Mouse (Mus musculus) heart, embryonic 10.5 days (tissue): ENCODE data around the gene Etv6. TPM values are rescaled to one million over a fixed set of nuclear protein-coding genes. Genes with fewer than 3 reads are reported as not detected.

ENCODE experiments used
- DNase-seq: peaks from one replicate; pipeline ENCODE4 v3.0.0-alpha.2; 2017; ENCODE audit warnings: low spot score
- H3K27ac ChIP-seq: fragments of 300-500 bp; sonication (generic); 2 replicates; pipeline ENCODE4 v1.5.1; 2016; ENCODE audit warnings: mild to moderate bottlenecking
- H3K27me3 ChIP-seq: fragments of 300-500 bp; sonication (generic); 2 replicates; pipeline ENCODE4 v1.6.1; 2016; ENCODE audit warnings: mild to moderate bottlenecking; ENCODE audit not compliant: poor library complexity, insufficient read depth, severe bottlenecking
- H3K36me3 ChIP-seq: fragments of 300-500 bp; sonication (generic); 2 replicates; pipeline ENCODE4 v1.6.1; 2016; ENCODE audit warnings: mild to moderate bottlenecking, moderate library complexity
- H3K4me1 ChIP-seq: fragments of 300-500 bp; sonication (generic); 2 replicates; pipeline ENCODE4 v1.6.1; 2016; ENCODE audit warnings: mild to moderate bottlenecking
- H3K4me3 ChIP-seq: fragments of 300-500 bp; sonication (generic); 2 replicates; pipeline ENCODE4 v1.5.1; 2016; ENCODE audit warnings: mild to moderate bottlenecking, moderate library complexity
- H3K9me3 ChIP-seq: fragments of 300-500 bp; sonication (generic); 2 replicates; pipeline ENCODE4 v1.6.1; 2016; ENCODE audit warnings: mild to moderate bottlenecking, moderate library complexity
- WGBS: fragments of 180-500 bp; shearing (Covaris S2); methylation state at CpG from one replicate; pipeline ENCODE4 v1.1.7; 2016; 5-methylcytosine and 5-hydroxymethylcytosine counted together
- polyA plus RNA-seq: library from polyadenylated mRNA; unstranded; fragments of >200 nt; fragmentation: Nextera tagmentation; extraction: Ambion mirVana; gene quantifications from 2 replicates; pipeline ENCODE4 v1.2.1, GENCODE M21; 2016

Gene Etv6
- polyA plus RNA-seq, 1 experiment from 2014 or later, result 16.2 TPM

DNA sequence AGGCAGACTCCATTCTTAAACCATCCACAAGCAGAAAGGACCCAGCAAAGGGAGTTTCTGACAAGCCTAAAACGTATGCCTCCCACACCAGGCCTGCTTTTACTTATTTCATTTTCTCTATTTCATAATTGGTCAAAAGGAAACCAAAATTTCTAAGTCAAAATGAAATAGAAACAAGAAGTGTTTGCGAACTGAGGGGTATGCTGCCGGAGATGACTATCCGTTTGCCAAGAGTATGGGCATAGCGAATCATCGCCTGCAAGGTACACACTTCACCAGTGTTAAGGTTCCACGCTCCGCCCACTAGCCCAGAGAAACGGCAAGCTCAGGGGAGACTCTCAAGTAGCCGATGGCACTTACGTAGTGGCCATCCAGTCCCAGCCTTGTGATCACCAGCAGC, 190.1 kb downstream of the Etv6 start:
- Histone ChIP-seq H3K4me1 (peaks cover 38% of the 10 kb centered on the region), H3K27ac (no peak overlapping the region), H3K36me3 (peaks cover 42% of the 10 kb centered on the region), H3K4me3 (no peak overlapping the region), H3K27me3 (no peaks in the 10 kb centered on the region), H3K9me3 (no peaks in the 10 kb centered on the region)
- DNase-seq, result no peak
- WGBS, result 84% methylated on average over 11 of the region's 11 CpGs

DNA sequence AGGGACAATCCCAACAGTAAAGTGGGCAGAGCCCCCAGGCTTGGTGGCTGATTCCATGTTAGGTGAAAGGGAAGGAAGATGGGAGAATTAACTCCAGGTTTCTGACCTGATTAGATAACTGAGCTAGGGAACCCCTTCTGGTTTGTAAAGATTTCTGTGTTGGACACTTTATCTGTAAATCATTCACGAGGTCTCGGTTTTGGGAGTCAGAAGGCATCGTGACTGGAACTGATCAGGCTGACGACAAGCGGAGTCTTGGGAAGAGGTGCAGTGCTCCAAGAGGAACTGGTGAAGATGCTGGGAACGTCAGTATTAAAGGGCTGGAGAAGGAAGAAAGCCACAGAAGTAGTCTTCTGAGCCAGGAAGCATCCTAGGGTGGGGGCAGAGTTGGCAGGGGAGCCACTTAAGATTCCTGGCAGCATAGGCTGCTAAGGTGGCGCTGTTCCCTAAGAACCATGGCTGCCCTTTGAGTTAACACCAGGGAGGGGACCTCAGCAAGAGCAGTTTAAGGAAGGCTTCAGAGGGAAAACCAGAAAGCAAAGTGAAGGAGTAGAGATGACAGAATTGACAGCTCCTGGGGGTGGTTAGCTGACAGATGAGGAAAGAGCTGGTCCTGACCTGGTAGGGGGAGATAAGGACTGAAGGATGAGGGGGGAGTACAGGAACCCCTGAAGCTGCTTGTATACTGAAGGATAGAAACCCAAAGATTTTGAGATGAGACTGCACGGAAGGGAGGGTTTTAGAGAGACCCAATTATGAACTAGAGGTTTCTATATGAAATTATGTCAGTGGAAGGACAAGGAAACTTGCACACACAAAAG, 191.1 kb downstream of the Etv6 start:
- no peaks in the 10 kb centered on the region for H3K9me3 ChIP-seq
- no peak for DNase-seq
- H3K4me3 ChIP-seq, result no peak overlapping the region
- no peak overlapping the region for H3K27ac ChIP-seq
- H3K4me1 ChIP-seq, result peaks cover 36% of the 10 kb centered on the region
- 54% methylated on average over 8 of the region's 8 CpGs for WGBS
- peaks cover 42% of the 10 kb centered on the region for H3K36me3 ChIP-seq
- H3K27me3 ChIP-seq, result no peaks in the 10 kb centered on the region

DNA sequence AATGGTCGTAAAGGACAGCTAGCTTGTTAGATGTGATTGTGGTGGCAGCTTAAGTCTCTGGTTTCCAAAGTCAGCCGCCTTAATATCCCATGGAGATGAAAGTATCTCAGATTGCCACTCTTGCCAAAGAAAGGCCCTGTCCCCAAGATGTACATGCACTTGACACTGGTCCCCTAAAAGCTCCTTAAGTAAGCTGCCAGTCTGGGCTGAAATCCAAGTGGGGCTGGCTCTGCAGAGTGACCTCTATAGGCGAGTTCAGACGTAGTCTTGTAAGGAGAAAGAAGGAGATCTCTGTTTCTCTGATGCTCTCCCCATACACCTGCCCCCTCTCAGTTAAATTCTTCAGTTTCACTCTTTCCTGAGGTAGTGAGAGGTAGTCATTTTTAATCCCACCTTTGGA, 200.8 kb downstream of the Etv6 start:
- Histone ChIP-seq H3K27me3 (no peaks in the 10 kb centered on the region), H3K36me3 (peaks cover 38% of the 10 kb centered on the region), H3K4me1 (peaks cover 30% of the 10 kb centered on the region), H3K27ac (0 out of 2 replicates have a peak overlapping the region, but pooled peaks have one; percentile 6), H3K4me3 (no peak overlapping the region), H3K9me3 (peaks cover 4% of the 10 kb centered on the region; the same call in 1 of the 2 replicates)
- WGBS, result 80% methylated on average over 4 of the region's 4 CpGs
- no peak for DNase-seq

DNA sequence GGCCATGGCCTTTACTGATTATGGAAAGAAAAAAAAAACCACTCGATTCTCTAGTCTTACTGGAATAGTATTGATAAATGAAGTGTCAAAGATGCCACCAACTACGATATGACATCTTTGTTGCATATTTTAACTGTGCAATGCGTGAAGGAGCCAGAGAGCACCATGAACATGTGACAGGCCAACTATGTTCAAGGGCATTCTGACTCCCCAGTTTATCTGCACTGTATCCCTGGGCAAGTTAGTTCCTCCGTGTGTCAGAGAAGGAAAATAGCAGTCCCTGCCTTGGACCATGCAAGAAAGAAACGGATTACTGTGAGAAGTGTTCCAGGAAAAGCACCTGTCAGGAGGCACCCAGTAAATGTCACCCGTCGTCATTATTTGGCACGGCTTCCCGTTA, 203.0 kb downstream of the Etv6 start:
- no peak overlapping the region for H3K4me3 ChIP-seq
- peaks cover 35% of the 10 kb centered on the region for H3K36me3 ChIP-seq
- peaks cover 41% of the 10 kb centered on the region for H3K4me1 ChIP-seq
- H3K27ac ChIP-seq, result peak overlapping the region; percentile 52; the same call in 1 of the 2 replicates
- no peak for DNase-seq
- no peaks in the 10 kb centered on the region for H3K27me3 ChIP-seq
- peaks cover 4% of the 10 kb centered on the region; the same call in 1 of the 2 replicates for H3K9me3 ChIP-seq
- 65% methylated on average over 9 of the region's 9 CpGs for WGBS

DNA sequence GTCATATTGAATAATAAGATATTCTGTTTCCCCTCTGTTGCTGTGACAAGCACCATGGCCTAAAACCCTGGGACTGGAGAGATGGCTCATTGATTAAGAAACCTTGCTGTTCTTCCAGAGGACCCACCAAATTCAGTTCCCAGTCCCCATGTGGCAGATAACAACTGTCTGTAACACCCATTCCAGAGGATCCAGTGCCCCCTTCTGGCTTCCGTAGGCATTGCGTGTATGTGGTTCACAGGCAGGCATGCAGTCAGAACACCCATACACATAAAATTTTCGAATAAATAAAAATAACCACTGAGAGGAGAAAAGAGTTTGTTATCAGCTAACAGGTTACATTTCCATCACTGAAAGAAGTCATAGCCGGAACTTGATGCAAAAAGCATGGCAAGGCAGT, 205.5 kb downstream of the Etv6 start:
- Histone ChIP-seq H3K27ac (no peak overlapping the region), H3K9me3 (peaks cover 4% of the 10 kb centered on the region; the same call in 1 of the 2 replicates), H3K36me3 (peaks cover 27% of the 10 kb centered on the region), H3K4me3 (no peak overlapping the region), H3K27me3 (no peaks in the 10 kb centered on the region), H3K4me1 (peaks cover 43% of the 10 kb centered on the region)
- 96% methylated on average over 4 of the region's 4 CpGs for WGBS
- no peak for DNase-seq

DNA sequence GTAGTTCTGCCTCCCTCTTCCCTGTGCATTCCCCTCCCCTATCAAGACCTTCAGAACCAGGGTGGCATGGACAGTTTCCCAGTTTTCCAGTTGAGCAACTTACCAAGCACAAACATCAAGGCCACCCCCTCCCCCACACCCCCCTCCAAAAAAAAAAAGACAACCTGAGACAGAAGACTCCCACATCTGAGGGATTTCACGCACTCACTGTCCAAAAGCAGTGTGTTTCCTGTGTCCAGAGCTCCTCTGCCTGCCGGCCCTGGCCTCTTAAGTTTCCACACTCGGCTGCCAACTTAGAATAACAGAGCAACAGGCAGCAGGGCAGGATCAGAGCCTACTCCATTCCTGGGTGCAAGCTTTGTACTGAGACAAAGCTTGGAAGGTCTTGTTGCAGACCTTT, 207.6 kb downstream of the Etv6 start:
- H3K36me3 ChIP-seq, result peaks cover 30% of the 10 kb centered on the region
- WGBS, result 37% methylated on average over 3 of the region's 3 CpGs
- H3K4me1 ChIP-seq, result peaks cover 37% of the 10 kb centered on the region
- no peak overlapping the region for H3K4me3 ChIP-seq
- H3K27ac ChIP-seq, result peak overlapping the region; percentile 59; the same call in 1 of the 2 replicates
- no peaks in the 10 kb centered on the region for H3K27me3 ChIP-seq
- no peak for DNase-seq
- H3K9me3 ChIP-seq, result peaks cover 4% of the 10 kb centered on the region; the same call in 1 of the 2 replicates

DNA sequence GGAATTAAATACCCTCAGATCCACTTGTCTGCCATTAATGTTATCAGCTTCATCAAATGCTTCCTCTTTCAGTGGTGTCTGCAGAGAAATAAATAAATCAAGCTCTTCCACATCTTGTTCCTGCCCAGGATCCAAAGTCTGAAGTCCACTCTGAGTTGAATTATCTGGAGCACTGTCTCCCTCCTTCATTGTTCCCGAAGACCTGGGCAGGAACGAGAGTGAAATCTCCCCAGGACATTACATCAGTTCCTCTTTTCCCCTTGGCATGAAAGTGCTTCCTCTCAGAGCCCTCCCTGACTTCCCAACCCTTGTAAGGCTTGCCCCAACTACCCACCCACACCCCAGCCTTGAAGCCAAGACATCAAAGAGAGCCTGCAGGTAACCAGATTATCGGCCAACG, 208.0 kb downstream of the Etv6 start:
- Histone ChIP-seq H3K4me3 (no peak overlapping the region), H3K4me1 (peaks cover 37% of the 10 kb centered on the region), H3K27me3 (no peaks in the 10 kb centered on the region), H3K9me3 (peaks cover 4% of the 10 kb centered on the region; the same call in 1 of the 2 replicates), H3K36me3 (peaks cover 35% of the 10 kb centered on the region), H3K27ac (peak overlapping the region; percentile 59; the same call in 1 of the 2 replicates)
- DNase-seq, result no peak
- 70% methylated on average over 4 of the region's 4 CpGs for WGBS

DNA sequence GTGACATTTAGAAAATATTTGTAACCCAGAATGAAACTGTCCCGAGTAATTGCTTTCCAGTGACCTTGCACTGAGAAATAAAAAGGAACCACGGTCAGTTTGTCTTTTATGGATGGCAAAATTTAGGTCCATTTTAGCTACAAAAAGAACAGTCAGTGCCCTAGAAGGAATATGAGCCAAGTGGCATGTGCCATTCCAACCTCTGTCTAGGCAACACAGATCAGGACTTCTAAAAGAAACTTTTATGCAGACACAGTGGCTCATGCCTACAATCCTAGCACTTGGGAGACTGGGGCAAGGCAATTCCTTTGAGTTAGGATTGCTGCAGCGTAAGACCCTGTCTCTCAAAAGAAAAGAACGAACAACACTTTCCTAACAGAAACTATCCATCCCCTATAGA, 208.6 kb downstream of the Etv6 start:
- Histone ChIP-seq H3K27ac (0 out of 2 replicates have a peak overlapping the region, but pooled peaks have one; percentile 59), H3K4me1 (peaks cover 39% of the 10 kb centered on the region), H3K4me3 (no peak overlapping the region), H3K9me3 (peaks cover 4% of the 10 kb centered on the region; the same call in 1 of the 2 replicates), H3K36me3 (peaks cover 40% of the 10 kb centered on the region), H3K27me3 (no peaks in the 10 kb centered on the region)
- no peak for DNase-seq
- WGBS, result 90% methylated on average over 4 of the region's 4 CpGs

DNA sequence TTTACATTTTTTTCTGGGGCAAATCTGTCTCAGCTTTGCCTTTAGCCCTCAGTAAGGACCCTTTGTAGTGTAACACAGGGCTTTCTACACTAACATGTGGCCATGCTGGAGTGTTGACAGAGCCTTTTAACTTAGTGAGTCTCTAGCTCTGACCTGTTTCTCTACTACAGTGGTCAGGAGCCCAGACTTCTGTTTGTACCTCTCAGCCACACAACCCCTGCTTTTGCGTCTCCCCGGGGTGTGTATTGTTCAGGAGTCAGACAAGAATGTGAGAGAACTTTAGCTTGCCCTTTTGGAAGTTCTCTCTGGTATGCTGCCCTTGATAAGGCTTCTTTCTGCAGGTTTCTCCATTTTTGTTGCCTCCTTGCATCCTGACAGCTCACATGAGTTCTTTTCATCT, 210.6 kb downstream of the Etv6 start:
- peak overlapping the region; percentile 42; the same call in 1 of the 2 replicates for H3K27ac ChIP-seq
- H3K36me3 ChIP-seq, result peaks cover 33% of the 10 kb centered on the region
- H3K9me3 ChIP-seq, result no peaks in the 10 kb centered on the region
- H3K4me1 ChIP-seq, result peaks cover 39% of the 10 kb centered on the region
- WGBS, result 23% methylated on average over 2 of the region's 2 CpGs
- no peak overlapping the region for H3K4me3 ChIP-seq
- DNase-seq, result no peak
- H3K27me3 ChIP-seq, result no peaks in the 10 kb centered on the region

DNA sequence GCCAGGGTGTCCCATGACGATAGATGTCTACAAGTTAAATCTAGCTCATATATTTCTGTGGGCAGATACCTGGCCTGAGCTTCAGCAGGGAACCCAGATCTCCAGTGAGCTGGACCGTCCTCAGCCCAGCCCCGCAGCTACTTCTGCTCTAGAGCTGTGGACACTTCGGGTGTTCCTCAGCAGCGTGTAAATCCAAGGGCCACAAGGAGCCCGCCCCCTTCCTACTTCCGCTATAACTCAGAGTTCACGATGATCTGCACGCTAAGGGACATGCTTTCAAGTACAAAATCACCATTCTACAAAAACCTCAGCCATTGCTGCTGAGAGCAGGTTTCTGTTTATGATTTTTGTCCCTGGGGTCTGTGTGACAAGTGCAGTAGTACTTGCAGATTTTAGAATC, 211.8 kb downstream of the Etv6 start:
- Histone ChIP-seq H3K27ac (no peak overlapping the region), H3K27me3 (no peaks in the 10 kb centered on the region), H3K9me3 (no peaks in the 10 kb centered on the region), H3K36me3 (peaks cover 32% of the 10 kb centered on the region), H3K4me3 (no peak overlapping the region), H3K4me1 (peaks cover 39% of the 10 kb centered on the region)
- WGBS, result 90% methylated on average over 9 of the region's 9 CpGs
- DNase-seq, result no peak

DNA sequence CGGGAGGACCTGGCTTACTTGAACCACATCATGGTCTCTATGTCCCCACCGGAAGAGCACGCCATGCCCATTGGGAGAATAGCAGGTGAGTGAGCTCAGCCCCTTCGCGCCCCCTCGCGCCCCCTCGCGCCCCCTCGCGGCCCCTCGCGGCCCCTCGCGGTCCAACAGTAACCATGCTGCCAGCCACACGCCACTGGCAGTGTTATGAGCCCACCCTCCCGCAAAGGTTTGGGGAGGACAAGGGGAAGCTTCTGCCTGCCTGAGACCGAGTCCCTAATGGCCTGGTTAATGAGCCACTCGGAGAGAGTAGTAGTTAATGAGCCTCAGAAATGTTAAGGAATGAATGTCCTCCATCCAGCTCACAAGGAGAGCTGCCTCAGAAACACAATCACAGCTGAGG, 213.2 kb downstream of the Etv6 start:
- 87% methylated on average over 19 of the region's 19 CpGs for WGBS

DNA sequence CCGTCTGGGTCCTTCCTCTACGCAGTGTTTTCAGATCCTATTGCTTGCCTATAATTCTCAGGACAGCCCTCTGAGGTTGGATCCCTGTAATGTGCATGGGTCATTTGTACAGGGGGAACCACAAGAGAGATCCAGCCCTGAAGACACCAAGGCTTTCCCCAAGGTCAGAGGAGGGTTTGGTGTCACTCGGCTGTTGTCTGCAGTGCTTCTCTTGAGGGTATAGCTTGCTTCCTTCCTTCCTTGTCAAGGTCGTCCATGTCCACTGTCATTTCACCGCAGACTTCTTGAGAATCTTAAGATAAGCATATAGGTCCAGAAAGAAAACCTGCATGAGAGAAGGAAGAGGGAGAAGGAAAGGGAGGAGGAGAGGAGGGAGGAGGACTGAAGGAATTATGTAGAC, 215.3 kb downstream of the Etv6 start:
- Histone ChIP-seq H3K36me3 (peaks cover 41% of the 10 kb centered on the region), H3K27ac (no peak overlapping the region), H3K4me3 (no peak overlapping the region), H3K27me3 (no peaks in the 10 kb centered on the region), H3K9me3 (no peaks in the 10 kb centered on the region), H3K4me1 (peaks cover 24% of the 10 kb centered on the region)
- DNase-seq, result no peak
- 62% methylated on average over 5 of the region's 5 CpGs for WGBS

More for the DNA sequence above, 213.2 kb downstream of the Etv6 start:
- H3K4me3 ChIP-seq, result no peak overlapping the region
- H3K4me1 ChIP-seq, result peaks cover 25% of the 10 kb centered on the region
- peaks cover 37% of the 10 kb centered on the region for H3K36me3 ChIP-seq
- H3K27ac ChIP-seq, result no peak overlapping the region
- no peaks in the 10 kb centered on the region for H3K9me3 ChIP-seq
- DNase-seq, result no peak
- no peaks in the 10 kb centered on the region for H3K27me3 ChIP-seq

DNA sequence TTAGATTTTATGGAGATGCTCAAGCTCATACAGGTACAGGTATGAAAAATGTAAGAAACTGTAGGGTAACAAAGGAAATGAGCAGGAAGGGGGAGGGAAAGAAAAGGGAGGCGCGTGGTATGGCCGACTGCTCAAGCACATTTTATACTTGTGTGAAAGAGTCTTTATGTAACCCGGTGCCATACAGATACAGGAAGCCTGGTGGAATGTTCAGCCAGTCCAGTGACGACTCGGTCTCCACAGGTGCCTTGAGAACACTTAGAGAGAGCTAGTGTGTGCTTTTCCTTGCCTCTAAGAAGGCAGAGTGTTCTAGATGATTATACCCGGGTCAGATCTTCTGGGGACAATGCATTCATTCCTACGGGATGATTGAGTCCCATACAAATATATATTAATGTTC, 215.9 kb downstream of the Etv6 start:
- 89% methylated on average over 8 of the region's 8 CpGs for WGBS
- H3K4me3 ChIP-seq, result no peak overlapping the region
- peaks cover 41% of the 10 kb centered on the region for H3K36me3 ChIP-seq
- no peak for DNase-seq
- no peak overlapping the region for H3K27ac ChIP-seq
- H3K4me1 ChIP-seq, result peaks cover 25% of the 10 kb centered on the region
- no peaks in the 10 kb centered on the region for H3K27me3 ChIP-seq
- H3K9me3 ChIP-seq, result no peaks in the 10 kb centered on the region
